In genomic region chr3:46447481-46448265, GRCm38 (mm10) we compare ENCODE assay signal across 8 mouse cellular contexts. TPM values are rescaled to one million over a fixed set of nuclear protein-coding genes. Genes with fewer than 3 reads are reported as not detected.
DNase-seq lines count a peak whose midpoint lies in the region; ATAC-seq lines count a peak whose summit lies in the region.

Gene Pabpc4l (minus strand): TSS chr3:46448219.

- H3K9ac ChIP-seq in hindbrain, embryonic 11.5 days (ENCODE audit: low read depth, low read length): peak within 1 kb of the TSS; percentile 82
- H3K9ac ChIP-seq in liver, embryonic 12.5 days: peak within 1 kb of the TSS; percentile 52
- peak within 1 kb of the TSS; percentile 82 for H3K9ac ChIP-seq in neural tube, embryonic 11.5 days (ENCODE audit: low read length)

- under 1% methylated on average over 33 of the region's 37 CpGs for WGBS in hindbrain, embryonic 11.5 days
- 2% methylated on average over 33 of the region's 37 CpGs for WGBS in liver, embryonic 12.5 days (ENCODE audit: insufficient replicate concordance)
- WGBS in neural tube, embryonic 11.5 days: under 1% methylated on average over 35 of the region's 37 CpGs

- no peak for DNase-seq in frontal cortex, postnatal 14 days (ENCODE audit: low spot score in 2 of 2)
- DNase-seq in adrenal gland, postnatal 4 days (ENCODE audit: low spot score in 2 of 2): peak; percentile 19 to 24
- DNase-seq in gastrocnemius, adult 18-20 months (ENCODE audit: low spot score): peak; percentile 7
- peak; percentile 65 for DNase-seq in hindbrain, embryonic 11.5 days (ENCODE audit: low spot score)
- peak; percentile 70 for DNase-seq in neural tube, embryonic 11.5 days (ENCODE audit: low spot score)
- DNase-seq in urinary bladder, postnatal 4 days (ENCODE audit: low spot score in 2 of 2): peak; percentile 61 to 69

- no peaks in the 10 kb centered on the region for H3K27me3 ChIP-seq in hindbrain, embryonic 11.5 days (ENCODE audit: control insufficient read depth, insufficient read depth, low read length)
- H3K27me3 ChIP-seq in liver, embryonic 12.5 days (replicated peaks): no peaks in the 10 kb centered on the region
- H3K27me3 ChIP-seq in neural tube, embryonic 11.5 days (ENCODE audit: control insufficient read depth, insufficient read depth, low read length): no peaks in the 10 kb centered on the region

- peak within 1 kb of the TSS; percentile 84 for H3K4me2 ChIP-seq in hindbrain, embryonic 11.5 days (replicated peaks; ENCODE audit: low read depth, low read length)
- peak within 1 kb of the TSS; percentile 70 for H3K4me2 ChIP-seq in liver, embryonic 12.5 days
- H3K4me2 ChIP-seq in neural tube, embryonic 11.5 days (ENCODE audit: low read depth): peak within 1 kb of the TSS; percentile 83

- H3K36me3 ChIP-seq in hindbrain, embryonic 11.5 days (ENCODE audit: control insufficient read depth, insufficient read depth, low read length): no peaks in the 10 kb centered on the region
- H3K36me3 ChIP-seq in liver, embryonic 12.5 days: no peaks in the 10 kb centered on the region
- no peaks in the 10 kb centered on the region for H3K36me3 ChIP-seq in neural tube, embryonic 11.5 days (ENCODE audit: control insufficient read depth, insufficient read depth, low read length)

- peak within 1 kb of the TSS; percentile 58 for H3K4me3 ChIP-seq in hindbrain, embryonic 11.5 days (ENCODE audit: low read depth, low read length)
- peak within 1 kb of the TSS; percentile 55 for H3K4me3 ChIP-seq in liver, embryonic 12.5 days
- H3K4me3 ChIP-seq in neural tube, embryonic 11.5 days (ENCODE audit: low read depth, low read length): peak within 1 kb of the TSS; percentile 60

- no peaks in the 10 kb centered on the region for H3K9me3 ChIP-seq in hindbrain, embryonic 11.5 days (ENCODE audit: control insufficient read depth, low read length)
- H3K9me3 ChIP-seq in liver, embryonic 12.5 days (replicated peaks): no peaks in the 10 kb centered on the region
- no peaks in the 10 kb centered on the region for H3K9me3 ChIP-seq in neural tube, embryonic 11.5 days (ENCODE audit: control insufficient read depth, low read length)

- H3K27ac ChIP-seq in hindbrain, embryonic 11.5 days (ENCODE audit: low read depth, low read length): no peak within 1 kb of the TSS
- no peak within 1 kb of the TSS for H3K27ac ChIP-seq in liver, embryonic 12.5 days
- H3K27ac ChIP-seq in neural tube, embryonic 11.5 days (ENCODE audit: low read depth, low read length): no peak within 1 kb of the TSS

- peak; percentile 80 for ATAC-seq in frontal cortex, adult (ENCODE audit: low TSS enrichment)
- peak; percentile 92 for ATAC-seq in hindbrain, embryonic 11.5 days (ENCODE audit: low FRiP score)
- peak; percentile 71 for ATAC-seq in liver, embryonic 12.5 days
- peak; percentile 88 for ATAC-seq in neural tube, embryonic 11.5 days (ENCODE audit: insufficient read depth, low FRiP score, low TSS enrichment)

- no peaks in the 10 kb centered on the region for H3K4me1 ChIP-seq in hindbrain, embryonic 11.5 days (replicated peaks; ENCODE audit: control insufficient read depth, insufficient read depth, low read length)
- no peaks in the 10 kb centered on the region for H3K4me1 ChIP-seq in liver, embryonic 12.5 days
- H3K4me1 ChIP-seq in neural tube, embryonic 11.5 days (ENCODE audit: control insufficient read depth, insufficient read depth, low read length): no peaks in the 10 kb centered on the region

RNA-seq across cellular contexts. Expression of gene Pabpc4l, which starts in this region (rescaled TPM):
- 10 to 100 TPM; 14.1 to 14.2 TPM for total RNA-seq in adrenal gland, postnatal 4 days (2021)
- under 1 TPM; 0.05 TPM for total RNA-seq in gastrocnemius, adult 18-20 months (2021)
- 8.8 and 10.8 TPM in 2 replicates for polyA plus RNA-seq in hindbrain, embryonic 11.5 days (2014; fragmentation: Nextera tagmentation; extraction: Ambion mirVana)
- polyA plus RNA-seq in liver, embryonic 12.5 days (2016; fragmentation: Nextera tagmentation; extraction: Ambion mirVana): 2.1 and 2.5 TPM in 2 replicates
- 11.3 and 13.2 TPM in 2 replicates for polyA plus RNA-seq in neural tube, embryonic 11.5 days (2014; fragmentation: Nextera tagmentation; extraction: Ambion mirVana)

Comparison
In these comparisons a context has a peak if more than half of its experiments do, and no peak if none do; other contexts are left out.
1. RNA of gene Pabpc4l (total RNA-seq): 14.1 to 14.2 TPM in adrenal gland, postnatal 4 days; 0.05 TPM in gastrocnemius, adult 18-20 months; every median in the first group is over 10 times any median in the second.
2. Peak in DNase-seq in gastrocnemius, adult 18-20 months; RNA of the gene not detected or under 1 TPM.
3. DNase-seq: peak in adrenal gland, postnatal 4 days (2 of 2), hindbrain, embryonic 11.5 days (single experiment), neural tube, embryonic 11.5 days (single experiment) and urinary bladder, postnatal 4 days (2 of 2); none in frontal cortex, postnatal 14 days (0 of 2).
4. Peak in every context shown above with its lines, with median percentiles within 50 percentile points of each other: ATAC-seq, H3K4me2 ChIP-seq, H3K4me3 ChIP-seq and H3K9ac ChIP-seq.